Mouse (Mus musculus): Measurements from ENCODE around the gene Shisal1.

Gene Shisal1

GRCm38 (mm10) chr15:84446997-84447396 lies at the start of gene Shisal1:
Gene Shisal1, minus strand, starts transcription at chr15:84447097.
- no peak for DNase-seq (ENCODE audit: low spot score)

DNA sequence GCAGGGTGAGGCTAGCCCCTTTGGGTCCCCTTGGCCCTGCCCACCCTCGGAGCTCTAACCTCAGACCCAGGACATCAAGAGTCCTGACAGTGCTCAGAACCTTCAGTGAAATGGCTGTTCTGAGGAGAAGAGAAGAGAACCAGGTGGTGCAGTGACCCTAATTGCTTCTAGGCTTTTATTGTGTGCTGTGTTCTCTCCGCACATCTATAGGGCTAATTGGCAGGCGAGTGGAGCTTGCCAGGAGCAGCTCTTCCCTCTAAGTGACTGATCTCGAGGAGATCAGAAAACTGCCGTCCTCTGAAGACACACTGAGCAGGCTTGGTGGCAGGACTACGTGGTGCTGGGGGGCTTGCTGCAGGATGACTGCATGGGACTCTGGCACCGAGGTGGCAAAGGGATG lies 43.6 kb upstream of the Shisal1 start:
- no peak for DNase-seq (ENCODE audit: low spot score)

DNA sequence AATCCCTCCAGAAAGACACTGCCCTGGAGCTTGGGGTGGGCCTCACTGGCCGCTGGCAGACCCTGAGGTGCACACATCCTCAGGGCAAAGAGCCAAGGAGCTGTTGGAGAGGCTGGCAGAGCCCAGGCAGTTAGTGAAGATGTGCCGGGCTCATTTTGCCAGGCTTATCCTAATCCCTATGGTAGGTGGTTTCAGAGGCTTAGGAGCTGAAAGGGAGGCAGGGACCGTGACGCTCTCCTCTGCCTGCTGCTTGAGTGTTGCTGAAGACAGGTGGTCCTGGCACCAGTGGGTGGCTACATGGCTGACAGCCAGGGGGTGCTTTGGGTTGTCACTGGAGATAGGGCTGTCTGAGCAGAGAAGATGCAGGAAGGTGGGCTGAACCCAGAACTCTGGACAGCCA lies 37.4 kb upstream of the Shisal1 start:
- DNase-seq (ENCODE audit: low spot score): no peak

DNA sequence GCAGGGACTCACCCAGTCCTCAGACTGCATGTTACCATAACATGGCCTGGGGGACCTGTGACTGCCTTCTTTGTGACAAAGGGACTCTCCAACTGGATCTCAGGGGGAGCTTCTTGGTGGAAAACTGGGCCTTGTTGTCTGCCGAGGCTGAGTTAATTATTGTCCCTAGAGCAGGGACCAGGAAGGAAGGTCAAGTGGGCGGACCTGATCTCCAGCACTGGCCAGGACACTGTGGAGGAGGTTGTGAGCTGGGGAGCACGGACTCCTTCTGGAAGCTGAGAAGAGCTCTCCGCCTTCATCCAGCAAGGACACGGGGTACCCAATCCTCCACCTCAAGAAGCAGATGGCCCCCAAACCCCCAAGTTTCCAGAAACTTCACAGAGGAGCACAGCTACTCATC lies 36.7 kb upstream of the Shisal1 start:
- DNase-seq (ENCODE audit: low spot score): no peak

- DNase-seq (ENCODE audit: low spot score): no peak
These were observed 34.5 kb upstream of the Shisal1 start for GRCm38 (mm10) chr15:84481259-84481877.

GRCm38 (mm10) chr15:84469391-84469790 lies 22.5 kb upstream of the Shisal1 start:
- no peak for DNase-seq (ENCODE audit: low spot score)

- no peak for DNase-seq (ENCODE audit: low spot score)
These were observed 20.9 kb upstream of the Shisal1 start for GRCm38 (mm10) chr15:84467761-84468160.

- DNase-seq (ENCODE audit: low spot score): no peak
These were observed 19.8 kb upstream of the Shisal1 start for GRCm38 (mm10) chr15:84466458-84467267.

GRCm38 (mm10) chr15:84461429-84461828 lies 14.5 kb upstream of the Shisal1 start:
- DNase-seq (ENCODE audit: low spot score): no peak

DNA sequence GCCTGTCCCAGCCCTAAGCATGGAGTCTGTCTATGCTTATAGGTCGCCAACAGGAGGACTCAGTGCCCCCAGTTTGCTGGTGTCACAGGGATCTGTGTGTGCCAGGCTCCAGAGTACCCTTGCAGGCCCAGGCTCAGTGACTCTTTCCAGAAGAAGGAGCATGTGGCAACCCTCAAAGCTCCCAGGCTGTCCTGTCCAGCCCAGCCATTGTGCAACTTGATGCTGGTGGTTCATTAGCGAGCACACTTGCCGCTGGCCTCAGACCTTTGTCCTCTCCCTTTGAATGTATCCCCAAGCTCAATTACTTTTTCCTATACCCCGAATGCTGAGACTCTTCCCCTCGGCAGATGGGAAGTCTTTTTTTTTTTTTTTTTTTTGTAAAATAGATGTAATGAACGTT lies 12.1 kb upstream of the Shisal1 start:
- no peak for DNase-seq (ENCODE audit: low spot score)

DNA sequence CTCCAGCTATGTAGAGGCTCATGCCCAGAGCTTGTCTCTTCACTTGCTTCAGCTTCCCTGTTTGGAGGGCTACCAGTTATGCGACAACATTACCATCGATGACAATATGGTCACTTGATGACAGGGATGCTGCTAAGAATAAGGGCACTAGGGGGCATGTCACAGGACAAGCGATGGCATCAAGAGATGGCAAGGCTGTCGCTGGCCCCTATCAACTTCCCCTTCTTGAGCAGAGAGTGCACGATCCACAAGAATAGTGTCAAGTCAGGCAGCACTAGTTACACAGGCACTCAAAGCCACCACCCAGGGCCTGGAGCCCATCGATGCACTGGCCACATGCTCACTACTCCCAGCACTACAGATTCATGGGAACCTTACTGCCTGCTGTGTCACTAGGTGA lies 8.4 kb upstream of the Shisal1 start:
- no peak for DNase-seq (ENCODE audit: low spot score)

DNA sequence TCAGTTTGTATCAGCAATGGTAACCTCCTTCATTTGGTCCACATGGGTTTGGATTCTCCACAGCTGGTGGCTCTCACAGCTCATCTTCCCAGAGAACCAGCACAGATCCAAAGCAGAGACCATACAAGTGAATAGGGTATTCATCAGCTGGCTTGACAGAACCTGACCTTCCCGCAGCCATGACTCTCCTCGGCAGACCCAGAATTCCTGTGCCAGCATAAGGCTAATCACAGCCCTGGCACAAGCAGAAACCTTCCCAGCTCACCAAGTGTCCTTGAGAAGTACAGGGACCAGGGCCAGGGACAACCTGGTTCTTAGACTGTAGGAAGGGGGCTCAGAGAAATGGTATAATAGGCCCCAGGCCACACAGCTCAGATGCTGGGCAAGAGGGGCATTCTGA lies 6.2 kb upstream of the Shisal1 start:
- no peak for DNase-seq (ENCODE audit: low spot score)

DNA sequence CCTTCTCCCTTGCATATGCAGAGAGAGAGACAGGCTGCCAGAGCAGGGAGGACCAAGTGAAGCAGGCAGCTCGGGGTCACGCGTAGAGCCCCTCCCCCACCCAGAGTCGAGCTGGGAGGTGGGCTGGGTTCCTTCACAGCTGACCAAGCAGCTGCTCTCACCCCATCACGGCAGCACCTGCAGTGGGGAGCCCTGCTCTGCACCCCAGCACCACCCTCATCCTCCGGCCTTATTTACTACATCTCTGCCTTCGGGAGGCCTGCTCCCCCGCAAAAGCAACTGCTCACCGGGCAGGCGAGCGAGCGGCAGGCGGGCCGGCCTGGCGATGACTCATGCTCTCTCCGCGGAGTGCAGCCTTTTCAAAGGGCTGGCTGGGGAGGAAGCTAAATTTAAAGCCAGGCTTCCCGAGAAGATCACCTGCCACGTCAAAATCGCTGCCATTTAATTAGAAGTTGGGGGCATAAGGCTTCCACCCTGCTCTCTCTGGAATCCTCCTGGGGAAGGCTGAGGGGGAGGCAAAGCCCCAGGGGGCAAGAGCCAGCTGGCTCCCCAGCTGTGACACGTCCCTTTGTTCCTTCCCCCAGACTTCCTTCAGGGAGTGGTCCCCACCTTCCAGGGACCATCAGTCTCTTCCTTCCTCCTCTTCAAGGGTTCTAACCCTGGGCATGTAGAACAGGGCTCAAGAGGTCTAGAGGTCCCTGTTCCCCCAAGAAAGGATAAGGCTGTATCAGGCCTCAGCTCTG lies 3.7 kb upstream of the Shisal1 start:
- peak; percentile 69 for DNase-seq (ENCODE audit: low spot score)

DNA sequence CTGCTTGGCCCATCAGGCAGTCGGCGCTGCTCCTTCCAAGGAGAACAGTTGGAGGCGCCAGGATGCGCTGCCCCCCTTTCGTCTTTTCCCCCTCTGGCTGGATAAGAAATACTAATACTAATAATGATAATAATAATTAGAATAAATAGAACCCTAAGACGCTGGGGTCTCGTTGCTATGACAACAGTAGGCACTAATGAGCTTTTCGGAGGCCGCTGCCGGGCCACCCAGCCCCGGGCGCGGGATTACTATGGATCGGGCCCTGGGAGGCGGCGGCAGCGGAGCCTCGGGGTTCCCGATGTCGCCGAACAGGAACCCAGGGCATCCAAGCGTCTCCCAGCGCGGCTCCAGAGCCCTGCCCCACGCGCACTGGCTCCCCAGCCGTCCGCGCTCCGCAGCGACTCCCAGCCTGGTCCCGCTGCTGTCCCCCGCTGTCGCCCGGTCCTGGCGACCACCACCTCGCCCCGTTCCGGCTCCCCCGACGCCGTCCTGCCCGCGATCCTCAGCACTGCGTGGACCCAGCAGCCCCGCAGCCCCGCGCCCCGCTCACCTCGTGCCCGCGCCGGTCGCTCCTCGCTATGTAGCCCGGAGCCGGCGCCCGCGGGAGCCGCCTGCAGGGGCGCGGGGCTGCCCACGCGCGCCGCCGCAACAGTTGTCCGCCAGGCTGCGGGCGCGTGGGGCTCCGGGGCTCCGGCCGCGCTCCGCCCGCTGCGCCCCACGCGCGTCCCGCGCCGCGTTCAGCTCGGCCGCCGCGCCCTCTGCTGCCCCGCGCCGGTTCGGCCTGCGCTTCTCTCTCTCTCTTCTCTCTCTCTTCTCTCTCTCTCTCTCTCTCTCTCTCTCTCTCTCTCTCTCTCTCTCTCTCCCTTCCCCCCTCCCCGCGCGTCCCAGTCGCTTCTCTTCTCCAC lies 833 bp downstream of the Shisal1 start:
- no peak for DNase-seq (ENCODE audit: low spot score)

GRCm38 (mm10) chr15:84444181-84444580 lies 2.7 kb downstream of the Shisal1 start:
- no peak for DNase-seq (ENCODE audit: low spot score)

- DNase-seq (ENCODE audit: low spot score): no peak
These were observed 3.3 kb downstream of the Shisal1 start for GRCm38 (mm10) chr15:84443631-84444030.

DNA sequence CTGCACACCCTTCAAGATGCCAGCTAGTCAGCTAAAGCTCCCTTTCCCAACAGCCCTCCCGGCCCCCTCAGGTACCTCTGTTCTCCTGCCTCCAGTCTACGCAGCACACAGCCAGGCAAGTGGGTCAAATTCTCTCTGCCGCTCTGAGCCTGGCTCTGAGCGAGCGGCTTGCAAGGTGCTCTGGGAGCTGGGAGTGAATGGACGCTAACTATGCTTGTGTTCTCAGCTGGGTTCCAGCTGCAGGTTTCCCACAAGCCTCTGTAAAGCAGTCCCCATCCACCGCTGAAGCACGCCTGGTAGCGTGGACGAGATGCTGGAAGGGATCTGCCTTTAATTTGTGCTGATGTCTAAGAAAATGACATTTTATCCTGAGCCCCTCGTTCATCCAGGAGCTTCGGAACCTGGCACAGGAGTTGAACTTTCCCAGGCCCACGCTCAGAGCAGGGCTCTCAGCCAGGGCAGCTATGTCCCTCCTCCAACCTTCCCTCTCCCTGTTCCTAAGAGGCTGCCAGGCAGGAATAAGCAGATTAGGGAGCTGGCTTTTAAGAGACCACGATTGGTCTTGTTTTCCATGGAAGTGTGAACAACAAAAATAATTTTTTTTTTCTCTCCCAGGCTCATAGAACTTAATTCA lies 5.1 kb downstream of the Shisal1 start:
- no peak for DNase-seq (ENCODE audit: low spot score)

DNA sequence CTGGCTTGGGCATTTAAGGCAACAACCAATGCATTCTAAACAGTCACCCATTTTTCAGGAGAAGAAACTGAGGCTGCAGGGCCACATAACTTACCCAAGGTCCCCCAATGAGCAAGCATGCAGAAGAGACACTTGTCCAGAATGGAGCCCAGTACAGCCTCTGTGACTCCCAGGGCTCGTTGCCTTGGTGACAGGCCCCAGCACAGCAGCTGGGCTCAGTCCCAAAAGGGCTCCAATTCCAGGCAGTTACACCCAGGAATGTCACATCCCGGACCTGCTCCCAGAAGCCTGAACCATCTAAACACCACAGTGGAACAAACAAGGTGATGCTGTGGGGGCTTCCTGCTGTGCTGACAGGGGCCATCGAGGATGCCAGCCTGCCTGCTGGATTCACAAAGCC lies 6.1 kb downstream of the Shisal1 start:
- DNase-seq (ENCODE audit: low spot score): no peak

- DNase-seq (ENCODE audit: low spot score): no peak
These were observed 13.2 kb downstream of the Shisal1 start for GRCm38 (mm10) chr15:84433586-84434185.

- DNase-seq (ENCODE audit: low spot score): peak; percentile 21
These were observed 16.4 kb downstream of the Shisal1 start for GRCm38 (mm10) chr15:84430482-84430881.

GRCm38 (mm10) chr15:84427624-84428023 lies 19.3 kb downstream of the Shisal1 start:
- DNase-seq (ENCODE audit: low spot score): no peak

All from ovary, postnatal 36 days (tissue).